Mouse (Mus musculus) kidney, embryonic 15.5 days (tissue): ENCODE measurements around the gene Mttp. TPM values are rescaled to one million over a fixed set of nuclear protein-coding genes. Genes with fewer than 3 reads are reported as not detected.

Source experiments
- ATAC-seq: fragments of 200-750 bp; cut with Nextera tagmentation; replicated peaks from 2 replicates; pipeline ENCODE4 v1.8.0; 2017; ENCODE audit warnings: moderate TSS enrichment; ENCODE audit not compliant: low FRiP score
- H3K27ac ChIP-seq: fragments of 300-500 bp; sonication (generic); 2 replicates; pipeline ENCODE4 v1.5.1; 2015; ENCODE audit warnings: mild to moderate bottlenecking, inconsistent platforms
- H3K27me3 ChIP-seq: fragments of 300-500 bp; sonication (generic); 2 replicates; pipeline ENCODE4 v1.6.1; 2015; ENCODE audit warnings: inconsistent platforms
- H3K36me3 ChIP-seq: fragments of 300-500 bp; sonication (generic); 2 replicates; pipeline ENCODE4 v1.6.1; 2015; ENCODE audit warnings: inconsistent platforms
- H3K4me1 ChIP-seq: fragments of 300-500 bp; sonication (generic); 2 replicates; pipeline ENCODE4 v1.6.1; 2015; ENCODE audit warnings: inconsistent platforms
- H3K4me2 ChIP-seq: fragments of 300-500 bp; sonication (generic); 2 replicates; pipeline ENCODE4 v1.6.1; 2015; ENCODE audit warnings: moderate library complexity, mild to moderate bottlenecking, inconsistent platforms
- H3K4me3 ChIP-seq: fragments of 300-500 bp; sonication (generic); replicated peaks from 2 replicates; pipeline ENCODE4 v1.5.1; 2015; ENCODE audit warnings: mild to moderate bottlenecking, inconsistent platforms
- H3K9ac ChIP-seq: fragments of 300-500 bp; sonication (generic); 2 replicates; pipeline ENCODE4 v1.6.1; 2015; ENCODE audit warnings: mild to moderate bottlenecking, inconsistent platforms
- H3K9me3 ChIP-seq: fragments of 300-500 bp; sonication (generic); replicated peaks from 2 replicates; pipeline ENCODE4 v1.6.1; 2016; ENCODE audit warnings: inconsistent platforms
- WGBS: fragments of 180-500 bp; shearing (Covaris S2); methylation state at CpG from one replicate; pipeline ENCODE4 v1.1.7; 2015; ENCODE audit warnings: mixed read lengths; 5-methylcytosine and 5-hydroxymethylcytosine counted together
- polyA plus RNA-seq: library from polyadenylated mRNA; unstranded; fragments of >200 nt; fragmentation: Nextera tagmentation; extraction: Ambion mirVana; gene quantifications from 2 replicates; pipeline ENCODE4 v1.2.1, GENCODE M21; 2015

The Mttp gene
- polyA plus RNA-seq, 1 experiment from 2014 or later, result 9.6 TPM

DNA sequence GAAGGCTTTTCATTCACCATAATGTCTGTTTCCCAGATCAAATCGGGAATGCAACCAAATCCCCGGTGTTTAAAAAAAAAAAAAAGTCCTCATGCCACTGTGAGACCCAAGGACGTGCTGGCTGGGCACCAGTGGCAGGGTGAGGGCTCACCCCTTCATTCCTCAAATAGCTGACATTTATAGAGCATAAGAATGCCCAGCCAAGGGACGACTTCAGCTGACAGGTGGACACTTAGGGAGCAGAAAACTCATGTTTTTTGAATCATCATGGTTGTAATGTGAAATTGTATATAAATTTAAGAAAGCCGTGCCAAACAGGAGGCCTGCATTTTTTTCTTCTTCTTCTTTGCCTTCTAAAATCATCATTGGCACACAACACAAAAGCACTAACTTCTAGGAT, 39.7 kb downstream of the Mttp start:
- Histone ChIP-seq H3K27ac (no peak overlapping the region), H3K9me3 (no peaks in the 10 kb centered on the region), H3K27me3 (no peaks in the 10 kb centered on the region), H3K9ac (no peak overlapping the region), H3K4me3 (no peak overlapping the region), H3K36me3 (no peaks in the 10 kb centered on the region), H3K4me2 (no peak overlapping the region), H3K4me1 (no peaks in the 10 kb centered on the region)
- no peak for ATAC-seq
- 63% methylated on average over 5 of the region's 5 CpGs for WGBS

DNA sequence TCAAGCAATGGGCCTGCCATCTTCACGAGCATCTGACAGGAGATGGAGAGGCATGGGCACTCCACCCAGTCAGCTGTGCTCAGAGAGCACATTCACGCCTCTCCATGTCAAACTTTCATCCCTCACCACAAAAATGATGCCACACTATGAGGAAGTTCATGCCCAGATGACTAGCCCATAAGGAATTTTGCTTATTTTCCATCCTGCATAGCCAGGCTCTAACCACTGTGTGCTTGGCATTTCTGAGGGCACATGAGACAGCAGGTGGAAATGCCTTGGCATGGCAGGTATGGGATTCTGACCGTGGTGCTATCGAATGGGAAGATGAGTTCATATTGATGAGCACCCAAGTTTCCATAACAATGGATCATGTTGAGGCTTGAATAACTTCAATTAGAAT, 41.1 kb downstream of the Mttp start:
- Histone ChIP-seq H3K27me3 (no peaks in the 10 kb centered on the region), H3K9me3 (no peaks in the 10 kb centered on the region), H3K4me1 (no peaks in the 10 kb centered on the region), H3K36me3 (no peaks in the 10 kb centered on the region), H3K4me3 (no peak overlapping the region), H3K27ac (no peak overlapping the region), H3K9ac (no peak overlapping the region), H3K4me2 (no peak overlapping the region)
- WGBS, result 92% methylated on average over 4 of the region's 4 CpGs
- no peak for ATAC-seq

DNA sequence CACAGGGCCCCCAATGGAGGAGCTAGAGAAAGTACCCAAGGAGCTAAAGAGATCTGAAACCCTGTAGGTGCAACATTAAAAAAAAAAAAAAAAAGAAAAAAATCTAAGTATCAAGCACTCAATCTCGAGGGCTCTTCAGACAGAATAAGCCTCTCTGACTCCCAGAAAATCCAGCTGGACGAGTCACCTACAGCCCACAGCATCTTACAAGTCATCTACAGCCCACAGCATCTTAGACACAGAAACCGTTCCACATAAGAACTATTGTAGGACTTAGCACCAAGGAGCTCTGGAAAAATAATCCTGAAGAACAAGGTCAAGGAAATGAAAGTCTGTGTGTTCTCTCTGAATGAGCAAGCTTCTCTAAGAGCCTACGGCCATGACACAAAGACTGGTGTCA, 42.8 kb downstream of the Mttp start:
- Histone ChIP-seq H3K9ac (no peak overlapping the region), H3K27me3 (no peaks in the 10 kb centered on the region), H3K4me2 (no peak overlapping the region), H3K36me3 (no peaks in the 10 kb centered on the region), H3K4me3 (no peak overlapping the region), H3K9me3 (no peaks in the 10 kb centered on the region), H3K4me1 (no peaks in the 10 kb centered on the region), H3K27ac (no peak overlapping the region)
- no peak for ATAC-seq
- WGBS, result 87% methylated on average over 4 of the region's 4 CpGs

DNA sequence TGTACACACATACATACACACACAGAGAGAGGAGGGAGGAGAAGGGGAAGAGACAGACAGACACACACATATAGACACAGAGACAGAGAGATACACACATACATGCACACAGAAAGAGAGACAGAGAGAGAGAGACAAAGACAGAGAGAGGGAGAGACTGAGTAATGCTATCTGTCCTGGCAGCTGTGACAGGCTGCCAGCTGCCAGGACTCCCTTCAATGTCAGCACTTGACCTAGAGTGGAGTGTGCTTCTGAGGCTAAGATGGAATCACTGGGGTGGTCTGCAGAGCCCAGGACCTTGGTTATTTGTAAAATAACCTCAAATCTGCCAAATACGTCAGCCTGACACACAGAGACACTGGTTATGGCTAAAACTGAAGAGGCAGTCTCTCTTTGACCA, 47.0 kb downstream of the Mttp start:
- Histone ChIP-seq H3K4me2 (no peak overlapping the region), H3K36me3 (no peaks in the 10 kb centered on the region), H3K9ac (no peak overlapping the region), H3K9me3 (no peaks in the 10 kb centered on the region), H3K27ac (0 out of 2 replicates have a peak overlapping the region, but pooled peaks have one; percentile 25), H3K4me3 (no peak overlapping the region), H3K27me3 (no peaks in the 10 kb centered on the region), H3K4me1 (0 out of 2 replicates have a peak, but pooled peaks cover 3% of the 10 kb centered on the region)
- 68% methylated on average over 1 of the region's 1 CpGs for WGBS
- ATAC-seq, result 0 out of 2 replicates have a peak, but pooled peaks have one; percentile 49

DNA sequence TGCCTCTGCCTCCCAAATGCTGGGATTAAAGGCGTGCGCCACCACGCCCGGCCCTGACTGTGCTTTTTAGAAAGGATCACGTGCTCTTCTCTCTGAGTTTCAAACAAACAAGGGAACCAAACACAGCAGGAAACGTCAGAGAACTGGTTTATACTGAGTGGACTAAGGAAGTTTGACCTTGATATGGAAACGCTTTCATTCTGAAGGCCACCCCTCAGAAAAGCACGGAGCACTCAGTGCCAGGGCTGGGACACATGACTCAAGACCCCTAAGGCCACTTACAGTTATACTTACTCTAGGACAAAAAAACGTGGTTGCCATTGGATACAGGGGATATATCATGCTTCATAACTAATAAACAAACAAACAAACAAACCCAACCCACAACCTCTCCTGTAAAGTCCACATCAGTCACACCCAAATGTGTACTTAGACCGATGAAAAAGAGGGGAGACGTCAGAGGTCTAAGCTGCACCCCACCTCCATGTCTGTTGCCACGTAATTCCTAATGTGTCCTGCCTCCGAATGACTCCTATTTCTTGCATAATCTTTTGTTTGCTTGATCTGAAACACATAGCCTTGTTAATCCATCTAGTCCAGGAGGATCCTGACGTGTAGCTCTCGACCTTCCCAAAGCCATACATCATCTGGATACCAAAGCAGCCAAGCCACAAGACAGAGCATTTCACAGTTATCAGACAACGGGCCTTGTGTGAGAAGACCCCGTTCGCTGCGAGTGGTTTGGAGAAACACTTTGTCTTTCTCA, 48.3 kb downstream of the Mttp start:
- H3K4me2 ChIP-seq, result no peak overlapping the region
- H3K27me3 ChIP-seq, result no peaks in the 10 kb centered on the region
- 86% methylated on average over 19 of the region's 19 CpGs for WGBS
- H3K36me3 ChIP-seq, result no peaks in the 10 kb centered on the region
- no peaks in the 10 kb centered on the region for H3K9me3 ChIP-seq
- no peak overlapping the region for H3K4me3 ChIP-seq
- H3K9ac ChIP-seq, result no peak overlapping the region
- 0 out of 2 replicates have a peak, but pooled peaks have one; percentile 18 for ATAC-seq
- H3K4me1 ChIP-seq, result 0 out of 2 replicates have a peak, but pooled peaks cover 3% of the 10 kb centered on the region
- no peak overlapping the region for H3K27ac ChIP-seq

DNA sequence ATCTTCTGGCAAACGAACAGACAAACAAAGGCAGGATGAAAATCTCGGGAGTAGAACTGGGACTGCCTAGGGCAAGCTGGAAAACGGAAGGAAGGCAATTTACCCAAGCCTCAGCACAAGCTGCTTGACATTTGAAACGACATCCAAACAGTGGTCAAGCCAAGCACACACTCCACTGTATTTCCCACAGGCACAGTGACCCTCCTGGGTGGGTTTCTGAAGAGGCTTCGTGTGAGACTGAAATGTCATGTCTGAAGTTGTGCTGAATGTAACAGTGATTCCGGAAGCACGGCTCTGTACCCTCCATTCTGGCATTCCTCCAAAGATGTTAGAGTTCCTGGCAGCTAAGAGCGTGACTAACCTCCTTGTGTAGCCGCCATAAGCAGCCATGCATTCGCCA, 49.0 kb downstream of the Mttp start:
- Histone ChIP-seq H3K27ac (no peak overlapping the region), H3K9me3 (no peaks in the 10 kb centered on the region), H3K9ac (no peak overlapping the region), H3K27me3 (no peaks in the 10 kb centered on the region), H3K36me3 (no peaks in the 10 kb centered on the region), H3K4me3 (no peak overlapping the region), H3K4me2 (no peak overlapping the region), H3K4me1 (0 out of 2 replicates have a peak, but pooled peaks cover 3% of the 10 kb centered on the region)
- WGBS, result 63% methylated on average over 10 of the region's 10 CpGs
- ATAC-seq, result peak; percentile 74

DNA sequence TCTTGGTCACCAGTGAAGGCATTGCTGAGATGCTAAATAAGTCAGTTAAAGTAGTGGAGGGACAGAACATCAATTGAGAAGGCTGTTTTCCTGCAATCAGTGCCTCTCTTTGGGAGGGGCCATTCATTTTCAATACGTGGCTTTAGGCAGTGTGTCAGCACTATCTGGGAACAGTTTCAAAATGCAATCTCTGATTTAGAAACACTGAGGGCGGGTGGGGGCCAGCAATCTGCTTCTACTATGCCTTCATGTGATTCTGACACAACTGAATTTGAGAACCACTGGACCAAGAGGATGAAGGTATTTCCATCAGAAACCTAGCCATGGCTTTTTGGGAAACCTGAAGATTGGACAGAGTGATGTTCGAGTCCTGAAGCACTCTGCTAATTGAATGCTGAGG, 49.5 kb downstream of the Mttp start:
- no peak for ATAC-seq

DNA sequence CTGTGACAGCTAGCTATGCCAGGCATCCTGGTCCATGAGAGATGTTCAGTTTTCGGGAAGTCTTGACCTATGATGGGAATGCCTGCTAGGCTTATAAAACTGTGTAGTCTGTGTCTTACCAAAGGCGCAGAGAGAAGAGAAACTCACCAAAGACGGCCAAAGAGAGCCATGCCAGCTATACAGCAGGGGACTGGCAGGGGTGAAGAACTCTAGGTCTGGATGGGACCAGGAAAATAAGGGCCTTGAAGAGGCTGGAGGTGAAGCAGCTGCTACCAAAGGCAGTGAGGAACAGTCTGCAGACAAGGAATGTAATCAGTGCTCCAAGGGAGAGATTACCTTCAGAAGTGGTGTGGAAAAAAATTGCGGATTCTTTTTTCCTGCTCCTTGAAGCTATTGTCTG, 60.9 kb downstream of the Mttp start:
- no peak overlapping the region for H3K4me3 ChIP-seq
- no peaks in the 10 kb centered on the region for H3K36me3 ChIP-seq
- no peak overlapping the region for H3K4me2 ChIP-seq
- H3K27me3 ChIP-seq, result no peaks in the 10 kb centered on the region
- no peak overlapping the region for H3K9ac ChIP-seq
- H3K27ac ChIP-seq, result no peak overlapping the region
- H3K9me3 ChIP-seq, result no peaks in the 10 kb centered on the region
- no peaks in the 10 kb centered on the region for H3K4me1 ChIP-seq
- no peak for ATAC-seq
- 93% methylated on average over 4 of the region's 4 CpGs for WGBS

More for the DNA sequence above, 49.5 kb downstream of the Mttp start:
- Histone ChIP-seq H3K36me3 (no peaks in the 10 kb centered on the region), H3K9ac (no peak overlapping the region), H3K27ac (no peak overlapping the region), H3K4me2 (no peak overlapping the region), H3K4me3 (no peak overlapping the region), H3K27me3 (no peaks in the 10 kb centered on the region), H3K9me3 (no peaks in the 10 kb centered on the region), H3K4me1 (0 out of 2 replicates have a peak, but pooled peaks cover 3% of the 10 kb centered on the region)
- 67% methylated on average over 3 of the region's 3 CpGs for WGBS

DNA sequence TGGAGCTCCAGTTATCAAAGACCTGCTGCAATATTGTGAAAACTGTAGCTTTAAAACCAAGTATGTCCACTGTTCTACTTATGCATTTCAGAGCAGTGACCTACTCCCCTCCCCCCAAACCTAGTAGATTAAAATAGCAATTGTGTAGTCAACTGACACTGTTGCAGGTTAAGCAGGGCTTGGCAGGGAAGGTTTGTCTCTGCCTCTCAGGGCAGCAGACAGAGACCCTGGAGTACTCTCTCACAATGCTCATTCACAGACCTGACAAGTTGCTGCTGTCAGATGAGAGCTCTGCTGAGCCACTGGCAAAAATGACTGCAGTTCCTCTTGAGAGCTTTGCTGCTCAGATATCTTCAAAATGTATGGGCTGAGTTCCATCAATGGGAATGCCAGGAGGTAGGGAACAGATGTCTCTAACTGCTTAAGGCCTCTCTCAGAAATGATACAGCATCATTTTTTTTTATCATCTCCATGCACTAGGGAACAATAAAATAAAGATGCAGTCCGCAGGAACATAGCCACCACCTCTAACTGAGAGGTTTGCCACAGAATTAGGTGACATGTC, 61.6 kb downstream of the Mttp start:
- Histone ChIP-seq H3K4me2 (no peak overlapping the region), H3K4me3 (no peak overlapping the region), H3K9ac (no peak overlapping the region), H3K27me3 (no peaks in the 10 kb centered on the region), H3K36me3 (no peaks in the 10 kb centered on the region), H3K4me1 (no peaks in the 10 kb centered on the region), H3K9me3 (no peaks in the 10 kb centered on the region), H3K27ac (no peak overlapping the region)
- 87% methylated on average over 1 of the region's 1 CpGs for WGBS
- ATAC-seq, result no peak

DNA sequence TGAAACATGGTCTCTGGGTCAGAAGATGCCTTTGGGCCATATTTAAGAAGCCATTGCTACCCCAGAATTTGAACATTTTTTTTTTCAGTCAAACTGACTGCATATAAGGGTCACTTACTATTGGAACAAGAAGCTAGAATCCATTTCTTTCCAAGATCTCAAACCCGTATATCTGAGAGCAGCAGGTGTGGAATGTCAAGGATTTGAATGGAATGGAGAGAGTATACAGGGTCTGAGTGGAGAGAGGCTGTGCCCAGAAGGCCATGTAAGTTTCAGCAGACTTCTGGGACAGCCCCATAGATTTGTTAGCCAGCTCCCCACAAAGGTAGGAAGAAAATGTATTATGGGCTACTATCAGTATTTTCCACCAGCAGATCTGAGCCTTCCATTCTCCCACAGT, 66.1 kb downstream of the Mttp start:
- Histone ChIP-seq H3K27ac (no peak overlapping the region), H3K4me2 (no peak overlapping the region), H3K9ac (no peak overlapping the region), H3K27me3 (no peaks in the 10 kb centered on the region), H3K36me3 (no peaks in the 10 kb centered on the region), H3K4me1 (no peaks in the 10 kb centered on the region), H3K4me3 (no peak overlapping the region), H3K9me3 (no peaks in the 10 kb centered on the region)
- no peak for ATAC-seq
- 71% methylated on average over 1 of the region's 1 CpGs for WGBS

DNA sequence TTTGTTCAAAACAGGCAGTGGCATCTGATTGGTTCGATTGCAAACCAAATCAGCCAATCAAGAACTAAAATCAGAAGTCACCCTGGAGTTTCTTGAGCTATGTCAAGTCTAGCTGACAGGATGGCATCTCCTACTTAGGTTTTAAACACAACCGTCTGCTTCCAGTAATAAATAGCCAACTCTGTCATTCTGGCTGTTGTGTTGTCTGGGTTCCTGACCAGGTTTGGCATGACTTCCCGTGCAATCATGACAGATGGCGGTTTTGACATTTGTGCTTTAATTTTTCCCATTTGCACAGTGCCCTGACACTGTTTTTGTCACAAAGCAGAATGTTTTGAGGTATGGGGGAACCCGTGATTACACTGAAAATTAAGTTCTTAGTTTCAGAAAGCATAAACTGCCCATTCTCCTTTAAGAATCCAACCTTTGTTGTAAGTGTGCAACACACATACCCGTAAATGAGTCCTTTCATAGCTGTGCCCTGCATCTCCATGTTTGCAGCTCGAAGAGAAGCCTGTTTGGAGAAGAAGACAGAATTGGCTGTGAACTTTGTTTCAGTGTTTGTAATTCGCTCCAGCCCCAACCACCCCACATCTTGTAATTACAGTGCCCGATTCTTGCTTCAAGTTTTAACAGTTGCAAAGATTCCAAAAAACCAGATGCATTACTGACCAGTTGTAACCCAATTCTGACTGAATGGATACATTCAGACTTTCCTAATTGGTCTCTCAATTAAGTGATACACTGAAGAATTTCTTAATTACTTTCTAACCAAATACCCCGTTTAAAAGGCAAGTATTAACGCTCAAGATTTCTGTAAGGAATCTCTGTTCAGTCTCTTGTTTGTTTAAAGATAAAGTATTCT, 67.1 kb downstream of the Mttp start:
- no peaks in the 10 kb centered on the region for H3K4me1 ChIP-seq
- no peaks in the 10 kb centered on the region for H3K27me3 ChIP-seq
- no peaks in the 10 kb centered on the region for H3K36me3 ChIP-seq
- ATAC-seq, result no peak
- WGBS, result 79% methylated on average over 11 of the region's 11 CpGs
- no peak overlapping the region for H3K4me2 ChIP-seq
- no peaks in the 10 kb centered on the region for H3K9me3 ChIP-seq
- H3K27ac ChIP-seq, result no peak overlapping the region
- no peak overlapping the region for H3K9ac ChIP-seq
- H3K4me3 ChIP-seq, result no peak overlapping the region

DNA sequence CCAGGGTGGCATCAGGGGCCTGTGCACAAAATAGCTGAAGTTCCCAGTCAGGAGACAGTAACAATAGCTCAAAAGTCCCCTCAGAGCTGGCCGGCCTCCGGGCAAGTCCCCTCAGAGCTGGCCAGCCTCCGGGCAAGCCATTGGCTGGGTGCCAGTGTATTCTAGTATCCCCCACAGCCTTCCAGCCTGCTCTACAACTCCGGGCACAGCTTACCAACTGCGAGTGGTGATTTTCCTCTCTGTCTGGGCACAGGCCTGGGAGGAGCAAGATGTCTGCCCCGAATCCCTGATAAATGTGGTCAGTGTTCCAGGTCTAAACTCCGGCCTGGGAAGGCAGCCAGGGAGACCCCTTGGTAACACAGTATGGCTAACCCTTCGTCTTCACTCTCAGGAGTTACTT, 69.6 kb downstream of the Mttp start:
- H3K36me3 ChIP-seq, result no peaks in the 10 kb centered on the region
- H3K9me3 ChIP-seq, result no peaks in the 10 kb centered on the region
- WGBS, result 81% methylated on average over 8 of the region's 8 CpGs
- H3K9ac ChIP-seq, result no peak overlapping the region
- H3K4me3 ChIP-seq, result no peak overlapping the region
- no peak overlapping the region for H3K4me2 ChIP-seq
- no peaks in the 10 kb centered on the region for H3K27me3 ChIP-seq
- ATAC-seq, result no peak
- H3K27ac ChIP-seq, result no peak overlapping the region
- peaks cover 4% of the 10 kb centered on the region for H3K4me1 ChIP-seq
